Mouse (Mus musculus) brown adipose tissue, adult 24 weeks (tissue): Measurements from ENCODE around the gene F3. TPM values are rescaled to one million over a fixed set of nuclear protein-coding genes. Genes with fewer than 3 reads are reported as not detected.

ENCODE experiments used
- H3K27ac ChIP-seq: fragments of 200-500 bp; replicated peaks from 2 replicates; pipeline ENCODE4 v1.5.1; 2012; ENCODE audit warnings: low read depth, mild to moderate bottlenecking, low read length
- H3K4me1 ChIP-seq: fragments of 200-500 bp; 2 replicates; pipeline ENCODE4 v1.6.1; 2012; ENCODE audit warnings: low read length, mixed read lengths; ENCODE audit not compliant: control insufficient read depth, insufficient read depth, insufficient read length
- H3K4me3 ChIP-seq: fragments of 200-500 bp; 2 replicates; pipeline ENCODE4 v1.5.1; 2012; ENCODE audit warnings: low read depth, mild to moderate bottlenecking, low read length, moderate library complexity; ENCODE audit not compliant: insufficient read depth
- polyA plus RNA-seq: library from polyadenylated mRNA; stranded (reverse); fragments of >200 nt; gene quantifications from 2 replicates; pipeline ENCODE4 v1.2.4, GENCODE M21; 2012; ENCODE audit not compliant: missing spikeins, insufficient read depth, insufficient read length

Gene F3
- polyA plus RNA-seq, 1 experiment, result 54.0 TPM

GRCm38 (mm10) chr3:121716480-121716879 is 6.9 kb upstream of the F3 start:
- H3K4me3 ChIP-seq, result no peak overlapping the region
- H3K4me1 ChIP-seq, result peaks cover 13% of the 10 kb centered on the region
- H3K27ac ChIP-seq, result peak overlapping the region; percentile 70

DNA sequence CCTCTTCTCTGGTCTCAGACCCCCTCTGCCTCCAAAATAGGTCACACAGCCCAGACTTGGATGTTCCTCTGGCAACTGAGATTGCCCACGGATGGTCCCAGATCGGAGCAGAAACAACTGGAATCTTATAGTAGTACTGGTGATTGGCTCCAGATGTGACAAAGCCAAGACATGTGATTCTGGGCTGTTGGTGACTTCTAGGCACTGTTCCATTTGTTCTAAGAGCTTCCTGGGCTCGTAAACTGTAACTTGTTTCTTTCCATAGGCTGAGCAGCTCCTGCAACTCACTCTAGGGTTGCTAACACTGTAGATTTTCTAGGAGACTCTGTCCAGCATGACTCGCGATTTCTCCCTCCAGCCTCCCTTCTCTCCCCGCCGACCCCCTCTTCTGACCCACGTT is 4.7 kb upstream of the F3 start:
- no peak overlapping the region for H3K4me3 ChIP-seq
- 0 out of 2 replicates have a peak overlapping the region, but pooled peaks have one; percentile 26 for H3K27ac ChIP-seq
- H3K4me1 ChIP-seq, result peaks cover 13% of the 10 kb centered on the region

GRCm38 (mm10) chr3:121719701-121720100 is 3.6 kb upstream of the F3 start:
- Histone ChIP-seq H3K4me1 (peaks cover 13% of the 10 kb centered on the region), H3K27ac (peak overlapping the region; percentile 62), H3K4me3 (no peak overlapping the region)

DNA sequence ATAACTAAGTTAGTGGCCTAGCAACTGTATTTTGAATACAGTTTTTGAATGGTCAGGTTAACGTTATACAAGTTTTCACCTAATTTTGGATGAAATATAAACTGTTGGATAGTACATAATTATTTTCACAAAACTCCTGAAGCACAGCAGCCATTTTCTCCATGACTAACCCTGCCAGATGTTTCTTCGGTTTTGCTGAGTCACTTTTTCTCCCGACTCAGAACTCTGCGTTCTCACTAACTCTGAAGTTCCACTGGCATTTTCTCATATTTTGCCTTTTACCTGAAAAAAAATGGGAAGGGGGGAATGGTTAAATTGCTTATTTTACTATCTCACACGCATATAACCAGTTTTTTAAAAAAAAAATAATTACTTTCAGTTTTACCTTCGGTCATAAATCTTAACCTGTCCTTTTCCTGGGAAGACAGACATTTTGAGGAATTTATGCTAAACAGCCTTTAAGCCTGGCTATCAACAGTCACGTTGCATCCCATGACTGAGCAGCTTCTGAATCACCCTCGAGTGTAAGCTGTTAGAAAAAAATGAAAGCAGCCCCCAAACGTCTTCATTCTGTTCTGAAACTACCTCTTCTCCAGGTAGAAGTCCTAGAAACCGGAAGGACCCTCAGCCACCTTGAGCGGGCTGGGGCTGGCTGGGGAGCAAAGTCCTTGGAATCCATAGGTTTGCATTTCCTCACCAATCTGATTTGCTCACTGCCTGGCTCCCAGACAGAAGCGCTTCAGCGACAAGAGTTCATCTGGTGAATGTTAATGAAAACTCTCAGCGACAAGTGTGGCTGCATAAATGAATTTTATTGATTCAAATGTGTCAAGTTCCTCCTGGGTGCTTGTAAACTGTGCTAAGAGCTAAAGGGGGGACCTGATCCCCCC is 2.3 kb upstream of the F3 start:
- Histone ChIP-seq H3K4me3 (0 out of 2 replicates have a peak overlapping the region, but pooled peaks have one; percentile 5), H3K27ac (peak overlapping the region; percentile 71), H3K4me1 (peaks cover 9% of the 10 kb centered on the region)

- peak overlapping the region; percentile 71 for H3K27ac ChIP-seq
- H3K4me1 ChIP-seq, result peaks cover 9% of the 10 kb centered on the region
- 0 out of 2 replicates have a peak overlapping the region, but pooled peaks have one; percentile 0 for H3K4me3 ChIP-seq
Observed at GRCm38 (mm10) chr3:121721691-121722070, 1.7 kb upstream of the F3 start.

DNA sequence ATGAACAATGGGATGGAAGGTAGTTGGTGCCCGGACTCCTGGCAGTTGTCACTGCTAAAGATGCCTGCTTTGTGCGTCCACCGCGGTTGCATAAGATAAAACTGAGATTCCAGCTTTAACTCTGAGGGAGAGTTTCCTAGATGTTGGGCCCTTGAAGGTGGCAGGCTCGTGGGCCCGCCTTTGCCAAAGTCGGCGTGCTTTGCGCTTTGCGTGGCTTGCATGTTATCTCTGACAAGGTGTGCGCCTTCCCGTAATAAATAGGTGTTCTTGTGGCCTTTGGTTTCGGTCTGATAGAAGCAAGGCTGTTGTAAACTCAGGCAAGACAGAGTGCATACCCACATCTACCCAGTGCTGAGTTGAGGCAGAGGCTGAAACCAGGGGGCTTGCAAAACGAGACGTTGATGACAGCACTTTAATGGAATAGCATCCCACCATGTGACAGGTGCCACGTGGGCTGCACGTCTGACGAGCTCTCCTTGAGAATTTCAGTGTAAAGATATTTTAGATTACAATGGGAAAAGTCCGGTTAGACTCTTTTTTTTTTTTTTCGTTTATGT is 709 bp downstream of the F3 start:
- Histone ChIP-seq H3K27ac (peak overlapping the region; percentile 66), H3K4me1 (peaks cover 3% of the 10 kb centered on the region; the same call in 1 of the 2 replicates), H3K4me3 (peak overlapping the region; percentile 78)

GRCm38 (mm10) chr3:121724553-121724952 is 1.2 kb downstream of the F3 start:
- Histone ChIP-seq H3K27ac (peak overlapping the region; percentile 66), H3K4me3 (peak overlapping the region; percentile 78), H3K4me1 (no peaks in the 10 kb centered on the region)

DNA sequence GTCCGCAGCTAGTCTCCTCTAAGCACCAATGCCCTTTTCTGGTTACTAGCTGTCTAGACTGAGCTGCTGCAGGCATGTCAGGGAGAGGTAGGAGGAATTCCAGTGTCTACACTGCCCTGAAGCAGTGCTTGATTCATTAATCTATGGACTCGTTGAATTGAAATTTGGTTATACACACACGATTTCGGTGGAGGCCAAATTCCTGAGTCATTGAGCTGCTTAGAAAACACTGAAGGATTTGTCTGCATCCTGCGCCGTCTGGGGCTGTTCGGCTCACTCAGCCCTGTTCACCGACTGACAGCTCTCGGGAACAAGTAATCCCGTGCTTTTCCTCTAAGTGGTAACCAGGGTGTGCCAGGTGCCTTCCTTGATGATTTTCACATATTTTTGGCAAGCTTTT is 2.3 kb downstream of the F3 start:
- H3K4me3 ChIP-seq, result peak overlapping the region; percentile 78
- H3K27ac ChIP-seq, result peak overlapping the region; percentile 65
- H3K4me1 ChIP-seq, result no peaks in the 10 kb centered on the region

GRCm38 (mm10) chr3:121729678-121730077 is 6.3 kb downstream of the F3 start:
- no peaks in the 10 kb centered on the region; the same call in 1 of the 2 replicates for H3K4me1 ChIP-seq
- no peak overlapping the region for H3K4me3 ChIP-seq
- H3K27ac ChIP-seq, result 0 out of 2 replicates have a peak overlapping the region, but pooled peaks have one; percentile 23

DNA sequence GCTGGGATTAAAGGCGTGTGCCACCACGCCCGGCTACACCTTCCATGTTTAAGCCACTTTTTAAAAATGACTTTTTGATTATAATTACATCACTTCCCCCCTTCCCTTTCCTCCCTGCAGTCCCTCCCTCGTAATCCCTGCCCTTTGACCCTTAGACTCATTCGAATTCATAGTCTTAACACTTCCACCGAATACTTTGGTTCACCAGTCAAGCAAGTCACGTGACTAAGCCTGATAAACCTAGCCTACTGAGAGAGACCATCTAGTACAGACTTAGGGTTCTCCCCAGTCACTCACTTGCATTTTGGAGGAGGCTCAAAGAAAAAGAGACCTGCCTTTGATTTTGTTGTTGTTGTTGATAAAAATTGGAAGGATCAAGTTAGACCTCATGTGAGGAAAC is 12.2 kb downstream of the F3 start:
- Histone ChIP-seq H3K4me3 (no peak overlapping the region), H3K4me1 (peaks cover 4% of the 10 kb centered on the region; the same call in 1 of the 2 replicates), H3K27ac (peak overlapping the region; percentile 87)

- Histone ChIP-seq H3K27ac (peak overlapping the region; percentile 87), H3K4me3 (no peak overlapping the region), H3K4me1 (peaks cover 4% of the 10 kb centered on the region; the same call in 1 of the 2 replicates)
Observed at GRCm38 (mm10) chr3:121736025-121736744, 12.8 kb downstream of the F3 start.

GRCm38 (mm10) chr3:121737453-121737852 is 14.1 kb downstream of the F3 start:
- H3K27ac ChIP-seq, result no peak overlapping the region
- H3K4me3 ChIP-seq, result no peak overlapping the region
- peaks cover 4% of the 10 kb centered on the region; the same call in 1 of the 2 replicates for H3K4me1 ChIP-seq

GRCm38 (mm10) chr3:121737901-121738300 is 14.6 kb downstream of the F3 start:
- H3K4me3 ChIP-seq, result no peak overlapping the region
- peaks cover 4% of the 10 kb centered on the region; the same call in 1 of the 2 replicates for H3K4me1 ChIP-seq
- no peak overlapping the region for H3K27ac ChIP-seq

GRCm38 (mm10) chr3:121738742-121739342 is 15.5 kb downstream of the F3 start:
- H3K4me3 ChIP-seq, result no peak overlapping the region
- peaks cover 4% of the 10 kb centered on the region; the same call in 1 of the 2 replicates for H3K4me1 ChIP-seq

More at GRCm38 (mm10) chr3:121738742-121739342, 15.5 kb downstream of the F3 start:
- H3K27ac ChIP-seq, result no peak overlapping the region
